Mouse (Mus musculus): ENCODE measurements at regions not wholly inside any gene's neighbourhood (a gene's known extent, or its start where the extent isn't known, plus 50 kb on each side); places are given as distances from the start of the nearest gene placed in this dataset.

DNA sequence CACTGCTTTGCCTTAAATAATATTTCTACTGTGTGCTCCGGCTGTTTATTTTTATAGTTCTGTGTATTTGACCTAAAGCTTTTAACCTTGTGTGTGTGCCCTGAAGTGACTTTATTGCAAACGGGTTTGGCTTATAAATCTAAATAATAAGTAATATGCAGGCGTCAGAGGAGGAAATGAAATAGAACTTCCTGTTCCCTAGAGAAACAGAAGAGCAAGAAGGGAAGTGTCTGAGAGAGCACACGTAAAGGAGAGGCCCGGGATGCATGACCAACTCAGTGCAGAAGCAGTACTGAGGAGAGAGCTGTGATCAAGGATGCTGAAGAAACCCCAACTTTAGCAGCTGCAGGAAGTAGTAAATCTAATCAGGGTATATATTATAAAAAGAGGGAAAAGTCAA lies 176.4 kb downstream of the Trib2 start:
- TF ChIP-seq CTCF (IDR thresholded peaks at IDR 0.05; ENCODE audit: insufficient read depth, low read depth, low read length) (no peak), POLR2A (IDR thresholded peaks at IDR 0.05; ENCODE audit: insufficient read depth, low read depth, low read length) (no peak)
